Mouse (Mus musculus): Measurements from ENCODE around the gene Gm10477.
"Not testable (repeated sequence)": the region's sequence is repeated elsewhere in the genome, so short reads cannot be mapped to it uniquely, and the experiment has no call there.

Gm10477 gene

DNA sequence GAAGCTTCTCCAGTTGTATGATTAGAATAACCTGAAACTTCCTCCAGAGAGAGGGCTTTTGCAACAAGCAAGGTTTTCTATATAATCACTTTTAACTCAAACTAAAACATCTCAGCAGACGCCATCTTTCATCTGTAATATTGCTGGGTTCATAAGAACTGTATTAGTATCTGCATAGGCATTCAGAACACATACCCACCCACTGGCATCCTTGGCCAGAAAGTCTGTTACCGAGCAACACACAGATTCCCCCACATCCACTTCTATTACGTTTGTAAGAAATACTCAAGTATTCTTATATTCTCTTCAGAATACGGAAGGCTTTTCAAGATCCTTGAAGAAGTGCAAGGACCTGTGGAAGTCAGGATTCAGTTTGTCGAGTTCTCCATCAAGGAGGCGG is at the start of gene Gm10477:
Gene Gm10477 (plus strand): TSS at position 301 of the 400 bp plus-strand sequence.
- DNase-seq (ENCODE audit: low spot score): not testable (repeated sequence)

GRCm38 (mm10) chrX:56477553-56477952 is 47.0 kb upstream of the Gm10477 start:
- no peak for DNase-seq (ENCODE audit: low spot score)

GRCm38 (mm10) chrX:56481906-56482305 is 42.6 kb upstream of the Gm10477 start:
- no peak for DNase-seq (ENCODE audit: low spot score)

DNA sequence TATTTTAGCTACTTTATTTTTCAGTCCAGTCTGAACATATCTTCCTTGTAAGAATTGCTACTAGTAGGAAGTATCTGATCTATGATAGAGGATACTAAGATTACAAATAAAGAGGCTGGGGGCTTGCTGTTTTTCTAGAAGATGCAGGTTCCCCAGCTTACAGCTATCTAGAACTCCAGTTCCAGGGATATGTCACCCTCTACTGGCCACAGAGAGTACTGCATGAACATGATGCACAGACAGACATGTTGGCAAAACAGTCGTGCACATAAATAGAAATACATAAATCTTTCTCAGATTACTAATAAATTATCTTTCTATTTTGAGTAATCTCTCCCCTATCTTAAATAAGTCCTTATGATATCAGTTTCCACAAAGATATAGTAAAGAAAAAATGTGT is 34.8 kb upstream of the Gm10477 start:
- peak; percentile 79 for DNase-seq (ENCODE audit: low spot score)

- DNase-seq (ENCODE audit: low spot score): peak; percentile 2
Observed at GRCm38 (mm10) chrX:56497241-56497640, 27.3 kb upstream of the Gm10477 start.

DNA sequence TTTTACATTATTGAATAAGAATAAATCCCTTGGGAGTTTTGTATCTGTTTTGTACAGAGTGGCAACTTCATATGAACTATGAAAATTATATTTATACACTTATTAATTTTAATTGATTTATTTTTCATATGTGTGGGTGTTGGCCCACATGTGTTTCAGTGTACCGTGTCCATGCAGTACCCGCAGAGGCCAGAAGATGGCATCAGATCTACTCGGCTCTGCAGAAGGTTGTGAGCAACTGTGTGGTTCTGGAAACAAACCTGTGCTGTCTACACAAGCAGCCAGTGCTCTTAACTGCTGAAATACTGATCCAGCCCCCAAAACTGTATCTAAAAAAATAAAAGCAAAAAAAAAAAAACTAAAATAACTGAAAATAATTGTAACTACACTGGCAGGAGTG is 6.7 kb downstream of the Gm10477 start:
- peak; percentile 54 for DNase-seq (ENCODE audit: low spot score)

- DNase-seq (ENCODE audit: low spot score): peak; percentile 3
Observed at GRCm38 (mm10) chrX:56537162-56537561, 12.6 kb downstream of the Gm10477 start.

DNA sequence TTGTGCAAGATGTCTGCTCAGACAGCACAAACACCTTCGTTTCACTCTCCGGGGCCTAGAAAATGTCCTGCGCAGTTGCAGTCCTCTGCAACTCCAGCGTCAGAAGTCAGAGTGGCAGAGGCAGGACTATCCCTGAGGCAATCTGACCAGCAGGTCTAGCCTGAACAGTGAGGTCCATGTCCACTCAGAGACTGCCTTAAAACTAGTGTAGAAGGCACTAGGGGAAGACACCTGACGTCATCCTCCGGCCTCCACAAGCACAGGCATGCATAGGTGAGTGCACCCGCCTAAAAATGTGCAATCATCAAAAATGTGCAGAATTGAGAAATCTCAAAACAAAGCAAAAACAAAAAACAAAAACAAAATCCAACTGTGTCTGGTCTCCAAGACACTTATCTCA is 25.0 kb downstream of the Gm10477 start, which contains the start of gene Gm648:
Gene Gm648 (minus strand): TSS at position 101 of the 400 bp plus-strand sequence.
- DNase-seq (ENCODE audit: low spot score): no peak

DNA sequence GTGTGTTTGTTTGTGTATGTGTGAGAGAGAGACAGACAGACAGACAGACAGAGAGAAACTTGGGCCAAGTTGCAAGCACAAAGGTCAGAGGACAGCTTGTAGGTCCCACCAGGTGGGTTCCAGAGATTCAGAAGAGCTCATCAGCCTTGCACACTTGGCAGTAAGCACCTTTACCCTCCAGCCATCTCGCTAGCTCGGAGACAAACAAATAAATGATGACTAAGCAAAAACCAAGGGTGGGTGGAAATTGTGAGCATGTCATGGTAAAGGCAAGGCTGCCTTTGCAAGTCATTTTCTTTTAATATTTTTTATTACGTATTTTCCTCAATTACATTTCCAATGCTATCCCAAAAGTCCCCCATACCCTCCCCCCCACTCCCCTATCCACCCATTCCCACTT is 29.0 kb downstream of the Gm10477 start:
- no peak for DNase-seq (ENCODE audit: low spot score)

- peak; percentile 5 for DNase-seq (ENCODE audit: low spot score)
Observed at GRCm38 (mm10) chrX:56572465-56572864, 47.9 kb downstream of the Gm10477 start.
